Mouse (Mus musculus) limb, embryonic 12.5 days (tissue): ENCODE measurements around the gene Dcaf1. TPM values are rescaled to one million over a fixed set of nuclear protein-coding genes. Genes with fewer than 3 reads are reported as not detected.

Source experiments
- ATAC-seq: fragments of 200-750 bp; cut with Nextera tagmentation; 2 replicates; pipeline ENCODE4 v1.8.0; 2017; ENCODE audit warnings: low read depth, moderate TSS enrichment; ENCODE audit not compliant: insufficient number of reproducible peaks, insufficient read depth, low FRiP score, low TSS enrichment
- H3K27ac ChIP-seq: fragments of 300-500 bp; sonication (generic); 2 replicates; pipeline ENCODE4 v1.5.1; 2016; ENCODE audit warnings: mild to moderate bottlenecking, moderate library complexity
- H3K27me3 ChIP-seq: fragments of 300-500 bp; sonication (generic); 2 replicates; pipeline ENCODE4 v1.6.1; 2016; ENCODE audit warnings: mild to moderate bottlenecking, moderate library complexity
- H3K36me3 ChIP-seq: fragments of 300-500 bp; sonication (generic); 2 replicates; pipeline ENCODE4 v1.6.1; 2016; ENCODE audit warnings: mild to moderate bottlenecking, moderate library complexity
- H3K4me1 ChIP-seq: fragments of 300-500 bp; sonication (generic); replicated peaks from 2 replicates; pipeline ENCODE4 v1.6.1; 2016
- H3K4me2 ChIP-seq: fragments of 300-500 bp; sonication (generic); 2 replicates; pipeline ENCODE4 v1.6.1; 2016; ENCODE audit warnings: mild to moderate bottlenecking, moderate library complexity
- H3K4me3 ChIP-seq: fragments of 300-500 bp; sonication (generic); replicated peaks from 2 replicates; pipeline ENCODE4 v1.5.1; 2016; ENCODE audit warnings: mild to moderate bottlenecking
- H3K9ac ChIP-seq: fragments of 300-500 bp; sonication (generic); replicated peaks from 2 replicates; pipeline ENCODE4 v1.6.1; 2016; ENCODE audit warnings: mild to moderate bottlenecking, moderate library complexity
- H3K9me3 ChIP-seq: fragments of 300-500 bp; sonication (generic); 2 replicates; pipeline ENCODE4 v1.6.1; 2016; ENCODE audit warnings: mild to moderate bottlenecking, moderate library complexity
- WGBS: fragments of 180-500 bp; shearing (Covaris S2); methylation state at CpG from one replicate; pipeline ENCODE4 v1.1.7; 2016; 5-methylcytosine and 5-hydroxymethylcytosine counted together
- polyA plus RNA-seq: library from polyadenylated mRNA; unstranded; fragments of >200 nt; fragmentation: Nextera tagmentation; extraction: Ambion mirVana; gene quantifications from 2 replicates; pipeline ENCODE4 v1.2.1, GENCODE M21; 2016

Dcaf1 gene
- polyA plus RNA-seq, 1 experiment from 2014 or later: 22.3 TPM

- Histone ChIP-seq H3K9me3 (no peaks in the 10 kb centered on the region), H3K9ac (no peak overlapping the region), H3K27ac (no peak overlapping the region), H3K27me3 (peaks cover 5% of the 10 kb centered on the region; the same call in 1 of the 2 replicates), H3K36me3 (no peaks in the 10 kb centered on the region), H3K4me1 (peaks cover 9% of the 10 kb centered on the region; the same call in 1 of the 2 replicates), H3K4me2 (no peak overlapping the region), H3K4me3 (no peak overlapping the region)
- ATAC-seq: no peak
- 67% methylated on average over 6 of the region's 6 CpGs for WGBS
These were observed 30.8 kb upstream of the Dcaf1 start for GRCm38 (mm10) chr9:106790831-106791230.

- no peak overlapping the region for H3K9ac ChIP-seq
- H3K4me3 ChIP-seq: no peak overlapping the region
- whole genome bisulfite sequencing: 69% methylated on average over 4 of the region's 4 CpGs
- ATAC-seq: no peak
- no peaks in the 10 kb centered on the region for H3K27me3 ChIP-seq
- H3K27ac ChIP-seq: no peak overlapping the region
- H3K9me3 ChIP-seq: peaks cover 18% of the 10 kb centered on the region
- H3K4me1 ChIP-seq: no peaks in the 10 kb centered on the region
- H3K4me2 ChIP-seq: no peak overlapping the region
- no peaks in the 10 kb centered on the region for H3K36me3 ChIP-seq
These were observed 15.2 kb upstream of the Dcaf1 start for GRCm38 (mm10) chr9:106806503-106806902.

GRCm38 (mm10) chr9:106818191-106818590 lies 3.5 kb upstream of the Dcaf1 start:
- Histone ChIP-seq H3K27me3 (no peaks in the 10 kb centered on the region), H3K4me1 (no peaks in the 10 kb centered on the region), H3K27ac (no peak overlapping the region), H3K9me3 (0 out of 2 replicates have a peak, but pooled peaks cover 3% of the 10 kb centered on the region), H3K9ac (no peak overlapping the region), H3K4me2 (no peak overlapping the region), H3K36me3 (no peaks in the 10 kb centered on the region), H3K4me3 (no peak overlapping the region)
- 83% methylated on average over 6 of the region's 6 CpGs for WGBS
- no peak for ATAC-seq

- H3K4me2 ChIP-seq: no peak overlapping the region
- H3K4me3 ChIP-seq: no peak overlapping the region
- 0 out of 2 replicates have a peak, but pooled peaks cover 3% of the 10 kb centered on the region for H3K9me3 ChIP-seq
- 86% methylated on average over 1 of the region's 1 CpGs for WGBS
- no peak overlapping the region for H3K9ac ChIP-seq
- H3K36me3 ChIP-seq: no peaks in the 10 kb centered on the region
- ATAC-seq: no peak
- H3K27me3 ChIP-seq: no peaks in the 10 kb centered on the region
- no peak overlapping the region for H3K27ac ChIP-seq
- no peaks in the 10 kb centered on the region for H3K4me1 ChIP-seq
These were observed 2.5 kb upstream of the Dcaf1 start for GRCm38 (mm10) chr9:106819201-106819600.

- 0 out of 2 replicates have a peak, but pooled peaks cover 3% of the 10 kb centered on the region for H3K9me3 ChIP-seq
- peak overlapping the region; percentile 96 for H3K4me3 ChIP-seq
- no peak overlapping the region for H3K27ac ChIP-seq
- no peak for ATAC-seq
- H3K36me3 ChIP-seq: no peaks in the 10 kb centered on the region
- H3K27me3 ChIP-seq: no peaks in the 10 kb centered on the region
- WGBS: 53% methylated on average over 15 of the region's 15 CpGs
- H3K4me1 ChIP-seq: no peaks in the 10 kb centered on the region
- peak overlapping the region; percentile 93 for H3K9ac ChIP-seq
- peak overlapping the region; percentile 61 for H3K4me2 ChIP-seq
These were observed 540 bp upstream of the Dcaf1 start for GRCm38 (mm10) chr9:106821050-106821617.

GRCm38 (mm10) chr9:106822381-106823104 lies 869 bp downstream of the Dcaf1 start:
- no peaks in the 10 kb centered on the region for H3K27me3 ChIP-seq
- H3K36me3 ChIP-seq: no peaks in the 10 kb centered on the region
- ATAC-seq: peak; percentile 85

GRCm38 (mm10) chr9:106840569-106840968 lies 18.9 kb downstream of the Dcaf1 start:
- no peak overlapping the region for H3K4me2 ChIP-seq
- H3K9ac ChIP-seq: no peak overlapping the region
- H3K27me3 ChIP-seq: no peaks in the 10 kb centered on the region
- no peak overlapping the region for H3K27ac ChIP-seq
- H3K4me3 ChIP-seq: no peak overlapping the region
- peaks cover 91% of the 10 kb centered on the region for H3K36me3 ChIP-seq
- 92% methylated on average over 1 of the region's 1 CpGs for WGBS
- ATAC-seq: no peak
- H3K4me1 ChIP-seq: no peaks in the 10 kb centered on the region
- H3K9me3 ChIP-seq: 0 out of 2 replicates have a peak, but pooled peaks cover 4% of the 10 kb centered on the region

More at GRCm38 (mm10) chr9:106822381-106823104, 869 bp downstream of the Dcaf1 start:
- peak overlapping the region; percentile 96 for H3K4me3 ChIP-seq
- peak overlapping the region; percentile 61 for H3K4me2 ChIP-seq
- peak overlapping the region; percentile 93 for H3K9ac ChIP-seq
- H3K4me1 ChIP-seq: no peaks in the 10 kb centered on the region
- H3K9me3 ChIP-seq: 0 out of 2 replicates have a peak, but pooled peaks cover 3% of the 10 kb centered on the region
- WGBS: 3% methylated on average over 32 of the region's 32 CpGs
- H3K27ac ChIP-seq: peak overlapping the region; percentile 95

- no peak overlapping the region for H3K9ac ChIP-seq
- H3K27me3 ChIP-seq: no peaks in the 10 kb centered on the region
- no peaks in the 10 kb centered on the region for H3K4me1 ChIP-seq
- 0 out of 2 replicates have a peak, but pooled peaks cover 4% of the 10 kb centered on the region for H3K9me3 ChIP-seq
- ATAC-seq: no peak
- H3K4me3 ChIP-seq: no peak overlapping the region
- H3K36me3 ChIP-seq: peaks cover 90% of the 10 kb centered on the region
- no peak overlapping the region for H3K4me2 ChIP-seq
- H3K27ac ChIP-seq: no peak overlapping the region
- 94% methylated on average over 6 of the region's 6 CpGs for WGBS
These were observed 21.1 kb downstream of the Dcaf1 start for GRCm38 (mm10) chr9:106842800-106843199.

GRCm38 (mm10) chr9:106856664-106857063 lies 35.0 kb downstream of the Dcaf1 start:
- H3K4me3 ChIP-seq: no peak overlapping the region
- no peak overlapping the region for H3K27ac ChIP-seq
- no peaks in the 10 kb centered on the region for H3K9me3 ChIP-seq
- H3K4me2 ChIP-seq: no peak overlapping the region
- no peaks in the 10 kb centered on the region for H3K4me1 ChIP-seq
- H3K9ac ChIP-seq: no peak overlapping the region
- ATAC-seq: no peak
- H3K27me3 ChIP-seq: no peaks in the 10 kb centered on the region
- H3K36me3 ChIP-seq: peaks cover 85% of the 10 kb centered on the region
- WGBS: 85% methylated on average over 3 of the region's 3 CpGs

- Histone ChIP-seq H3K36me3 (peaks cover 85% of the 10 kb centered on the region), H3K4me1 (no peaks in the 10 kb centered on the region), H3K4me3 (no peak overlapping the region), H3K27ac (no peak overlapping the region), H3K27me3 (no peaks in the 10 kb centered on the region), H3K9me3 (no peaks in the 10 kb centered on the region), H3K4me2 (no peak overlapping the region), H3K9ac (no peak overlapping the region)
- WGBS: 95% methylated on average over 11 of the region's 11 CpGs
- no peak for ATAC-seq
These were observed 36.4 kb downstream of the Dcaf1 start for GRCm38 (mm10) chr9:106858036-106858435.

- H3K4me3 ChIP-seq: no peak overlapping the region
- no peaks in the 10 kb centered on the region for H3K27me3 ChIP-seq
- no peak overlapping the region for H3K27ac ChIP-seq
- no peak overlapping the region for H3K4me2 ChIP-seq
- 81% methylated on average over 5 of the region's 5 CpGs for WGBS
- no peaks in the 10 kb centered on the region for H3K9me3 ChIP-seq
- H3K36me3 ChIP-seq: peaks cover 80% of the 10 kb centered on the region
- no peak overlapping the region for H3K9ac ChIP-seq
- no peak for ATAC-seq
- no peaks in the 10 kb centered on the region for H3K4me1 ChIP-seq
These were observed 52.5 kb downstream of the Dcaf1 start for GRCm38 (mm10) chr9:106874216-106874615.
